Mouse (Mus musculus) liver, embryonic 12.5 days (tissue): Measurements from ENCODE around the gene BC067074. TPM values are rescaled to one million over a fixed set of nuclear protein-coding genes. Genes with fewer than 3 reads are reported as not detected.

Experiments
- ATAC-seq: fragments of 200-750 bp; cut with Nextera tagmentation; 2 replicates; pipeline ENCODE4 v1.8.0; 2017; ENCODE audit warnings: moderate number of reproducible peaks, mild to moderate bottlenecking, moderate library complexity
- H3K27ac ChIP-seq: fragments of 300-500 bp; sonication (generic); 2 replicates; pipeline ENCODE4 v1.5.1; 2016; ENCODE audit warnings: mild to moderate bottlenecking
- H3K27me3 ChIP-seq: fragments of 300-500 bp; sonication (generic); replicated peaks from 2 replicates; pipeline ENCODE4 v1.6.1; 2016; ENCODE audit warnings: mild to moderate bottlenecking, moderate library complexity
- H3K36me3 ChIP-seq: fragments of 300-500 bp; sonication (generic); 2 replicates; pipeline ENCODE4 v1.6.1; 2016; ENCODE audit warnings: mild to moderate bottlenecking, moderate library complexity
- H3K4me1 ChIP-seq: fragments of 300-500 bp; sonication (generic); 2 replicates; pipeline ENCODE4 v1.6.1; 2016
- H3K4me2 ChIP-seq: fragments of 300-500 bp; sonication (generic); 2 replicates; pipeline ENCODE4 v1.6.1; 2016; ENCODE audit warnings: mild to moderate bottlenecking, moderate library complexity
- H3K4me3 ChIP-seq: fragments of 300-500 bp; sonication (generic); 2 replicates; pipeline ENCODE4 v1.5.1; 2016; ENCODE audit warnings: mild to moderate bottlenecking, moderate library complexity
- H3K9ac ChIP-seq: fragments of 300-500 bp; sonication (generic); 2 replicates; pipeline ENCODE4 v1.6.1; 2016; ENCODE audit warnings: mild to moderate bottlenecking, moderate library complexity
- H3K9me3 ChIP-seq: fragments of 300-500 bp; sonication (generic); replicated peaks from 2 replicates; pipeline ENCODE4 v1.6.1; 2016; ENCODE audit warnings: mild to moderate bottlenecking, moderate library complexity
- WGBS: fragments of 180-500 bp; shearing (Covaris S2); methylation state at CpG from one replicate; pipeline ENCODE4 v1.1.7; 2016; ENCODE audit not compliant: insufficient replicate concordance; 5-methylcytosine and 5-hydroxymethylcytosine counted together
- polyA plus RNA-seq: library from polyadenylated mRNA; unstranded; fragments of >200 nt; fragmentation: Nextera tagmentation; extraction: Ambion mirVana; gene quantifications from 2 replicates; pipeline ENCODE4 v1.2.1, GENCODE M21; 2016

Gene BC067074
- polyA plus RNA-seq, 1 experiment from 2014 or later: 0.49 TPM

DNA sequence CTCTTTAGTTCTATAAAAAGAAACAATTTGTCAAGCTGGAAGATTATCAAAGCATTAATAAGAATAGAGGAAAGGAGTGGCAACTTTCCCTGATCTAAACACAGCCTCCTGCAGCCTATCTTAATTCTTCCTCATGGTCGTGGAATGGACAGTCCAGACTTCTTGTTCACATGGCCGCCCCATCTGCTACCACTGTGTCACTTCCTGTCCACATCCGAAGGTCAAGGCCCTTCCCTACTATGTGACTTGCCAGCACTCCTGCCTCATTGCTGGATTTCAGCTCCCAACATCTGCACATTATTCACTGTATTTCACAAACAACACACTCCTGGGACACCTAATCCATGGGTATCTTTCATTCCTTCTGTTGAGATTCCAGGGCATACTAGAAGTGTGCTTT is 128.5 kb downstream of the BC067074 start:
- H3K9ac ChIP-seq: no peak overlapping the region
- no peaks in the 10 kb centered on the region for H3K27me3 ChIP-seq
- H3K4me3 ChIP-seq: no peak overlapping the region
- no peaks in the 10 kb centered on the region for H3K36me3 ChIP-seq
- no peak overlapping the region for H3K27ac ChIP-seq
- peaks cover 5% of the 10 kb centered on the region; the same call in 1 of the 2 replicates for H3K4me1 ChIP-seq
- WGBS: 44% methylated on average over 3 of the region's 3 CpGs
- no peaks in the 10 kb centered on the region for H3K9me3 ChIP-seq
- no peak for ATAC-seq
- no peak overlapping the region for H3K4me2 ChIP-seq

DNA sequence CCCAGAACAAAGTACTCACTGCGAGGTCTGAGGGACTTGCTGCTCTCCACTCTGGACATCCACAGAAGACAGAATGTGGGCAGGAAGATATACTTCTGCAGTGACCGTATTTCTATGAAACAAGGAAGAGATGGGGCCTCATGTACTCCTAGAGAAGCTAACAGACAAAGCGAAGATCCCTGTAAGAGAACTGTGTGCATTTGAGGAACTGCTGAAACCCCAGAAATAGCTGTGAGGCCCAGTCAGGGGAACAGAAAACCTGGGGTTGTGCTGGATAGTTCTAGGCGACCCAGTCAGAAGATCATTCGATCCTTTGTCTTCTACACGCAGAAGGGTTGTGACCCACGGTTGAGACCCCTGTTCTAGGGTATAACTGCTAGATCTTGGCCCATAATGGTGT is 130.9 kb downstream of the BC067074 start:
- Histone ChIP-seq H3K27ac (no peak overlapping the region), H3K9me3 (no peaks in the 10 kb centered on the region), H3K4me3 (no peak overlapping the region), H3K27me3 (no peaks in the 10 kb centered on the region), H3K4me1 (peaks cover 2% of the 10 kb centered on the region; the same call in 1 of the 2 replicates), H3K4me2 (no peak overlapping the region), H3K9ac (no peak overlapping the region), H3K36me3 (no peaks in the 10 kb centered on the region)
- no peak for ATAC-seq
- WGBS: 42% methylated on average over 7 of the region's 7 CpGs

DNA sequence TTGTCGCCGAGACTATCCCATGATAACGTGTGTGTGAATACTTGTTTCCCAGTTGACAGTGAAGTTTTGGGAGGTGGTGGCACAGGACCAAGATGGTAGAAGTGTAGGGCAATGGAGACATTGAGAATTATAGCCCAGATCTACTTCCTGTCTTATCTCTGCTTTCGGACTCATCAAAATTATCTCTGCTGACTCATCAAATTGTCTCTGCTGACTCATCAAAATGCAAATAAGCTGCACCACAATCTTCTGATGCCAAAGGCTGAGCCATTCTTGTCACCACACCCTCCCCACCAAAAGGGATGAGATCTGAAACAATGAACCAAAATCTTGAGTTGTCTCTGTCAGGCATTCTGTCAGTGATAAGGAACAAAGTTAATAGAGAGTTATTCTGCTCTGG is 132.9 kb downstream of the BC067074 start:
- Histone ChIP-seq H3K9ac (no peak overlapping the region), H3K27ac (no peak overlapping the region), H3K4me2 (no peak overlapping the region), H3K36me3 (no peaks in the 10 kb centered on the region), H3K4me1 (no peaks in the 10 kb centered on the region), H3K9me3 (no peaks in the 10 kb centered on the region), H3K4me3 (no peak overlapping the region), H3K27me3 (no peaks in the 10 kb centered on the region)
- WGBS: 75% methylated on average over 4 of the region's 4 CpGs
- ATAC-seq: no peak

Other genes with a start within 250 kb of the BC067074 start
- gene Gpx8, start 246.7 kb upstream of the BC067074 start, polyA plus RNA-seq: 17.3 and 17.5 TPM in 2 replicates
- not detected in 2 replicates for gene Gzma, start 192.2 kb upstream of the BC067074 start, polyA plus RNA-seq
- 1.6 and 1.8 TPM in 2 replicates for gene Esm1, start 83.5 kb upstream of the BC067074 start, polyA plus RNA-seq
- gene Gzmk, start 67.3 kb upstream of the BC067074 start, polyA plus RNA-seq: not detected in 2 replicates